Mouse (Mus musculus): ENCODE results near the gene Hapln3. TPM values are rescaled to one million over a fixed set of nuclear protein-coding genes. Genes with fewer than 3 reads are reported as not detected.
A peak's percentile ranks its signal among the peaks of the same experiment; 100 is the strongest.

Hapln3 gene
- total and polyA plus RNA-seq, 3 experiments: not detected

DNA sequence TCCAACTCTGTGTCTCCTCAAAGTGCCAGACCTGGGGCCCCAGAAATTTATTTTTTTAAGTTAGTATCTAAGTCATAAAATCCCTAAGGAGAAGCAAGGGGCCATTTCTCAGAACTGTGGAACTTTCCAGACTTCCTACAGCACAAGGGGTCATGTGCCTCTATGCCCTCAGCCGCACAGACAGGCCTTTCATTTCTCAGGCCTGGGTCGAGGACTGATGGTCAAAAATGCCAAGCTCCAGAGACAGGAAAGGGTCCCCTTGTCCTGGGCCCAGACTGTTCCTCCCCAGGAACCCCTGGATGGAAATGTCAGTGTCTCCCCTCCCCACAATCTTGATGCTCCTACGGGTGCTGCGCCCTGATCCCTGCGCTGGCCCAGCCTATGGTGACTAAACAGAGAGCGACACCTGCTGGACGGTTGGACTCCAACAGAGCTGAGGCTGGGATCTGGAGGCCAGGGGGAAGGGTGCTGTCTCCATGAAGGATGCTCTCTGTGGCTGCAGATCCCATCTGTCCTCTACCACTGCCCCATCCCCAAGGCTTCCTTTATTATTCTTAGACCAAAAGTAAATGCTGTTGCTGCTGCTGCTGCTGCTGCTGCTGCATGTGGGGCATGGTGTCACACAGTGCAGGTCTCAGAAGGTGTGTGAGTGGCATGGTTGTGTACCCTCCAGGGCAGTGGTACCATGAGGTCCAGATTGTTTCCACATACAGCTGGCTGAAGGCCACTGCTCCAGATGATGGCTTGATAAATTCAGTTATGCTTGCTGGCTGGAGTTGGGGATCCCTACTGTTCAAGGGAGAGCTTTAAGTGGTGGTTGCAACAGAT, 50.0 kb downstream of the Hapln3 start:
- Histone ChIP-seq H3K9me3 (replicated peaks; ENCODE audit: insufficient read depth, low read length) (no peaks in the 10 kb centered on the region), H3K27ac (ENCODE audit: control insufficient read depth, low read depth, low read length) (no peak overlapping the region), H3K36me3 (ENCODE audit: control insufficient read depth in 1 of 2, insufficient read depth in 2 of 2, low read length in 2 of 2) (no peaks in the 10 kb centered on the region), H3K4me3 (ENCODE audit: control insufficient read depth in 1 of 2, insufficient read depth in 1 of 2, low read depth in 2 of 2, low read length in 2 of 2) (no peak overlapping the region), H3K27me3 (ENCODE audit: control insufficient read depth in 1 of 2, insufficient read depth in 2 of 2, low read length in 2 of 2) (peaks cover 1 to 3% of the 10 kb centered on the region in 2 experiments; a peak in 3 of 4 replicates), H3K9ac (ENCODE audit: control insufficient read depth, low read depth, low read length, poor library complexity, severe bottlenecking) (no peak overlapping the region), H3K79me2 (ENCODE audit: control insufficient read depth, insufficient read depth, low read length, poor library complexity) (no peaks in the 10 kb centered on the region), H3K4me1 (ENCODE audit: control insufficient read depth in 1 of 2, insufficient read depth in 2 of 2, low read length in 2 of 2) (no peaks in the 10 kb centered on the region)
- DNase-seq (ENCODE audit: low read depth, low spot score): peak; percentile 51
- TF ChIP-seq EP300 (IDR thresholded peaks at IDR 0.05; ENCODE audit: low read depth in 1 of 2, low read length in 2 of 2) (no peak), ZNF384 (IDR thresholded peaks at IDR 0.05; ENCODE audit: low read depth, low read length) (no peak), KAT2A (conservative IDR thresholded peaks at IDR 0.05; ENCODE audit: low read depth, low read length) (no peak), NRF1 (IDR thresholded peaks at IDR 0.05; ENCODE audit: insufficient read depth, low read depth, low read length, poor library complexity, severe bottlenecking) (no peak), CHD2 (IDR thresholded peaks at IDR 0.05; ENCODE audit: low read length) (no peak), GATA1 (IDR thresholded peaks at IDR 0.05; ENCODE audit: low read depth, low read length) (no peak), SIN3A (IDR thresholded peaks at IDR 0.05; ENCODE audit: low read length) (no peak), USF2 (IDR thresholded peaks at IDR 0.05; ENCODE audit: borderline replicate concordance in 1 of 2, insufficient read depth in 1 of 2, low read depth in 1 of 2, low read length in 2 of 2) (no peak), SMC3 (IDR thresholded peaks at IDR 0.05; ENCODE audit: low read depth, low read length) (peak; percentile 86), RAD21 (IDR thresholded peaks at IDR 0.05; ENCODE audit: low read depth, low read length) (peak; percentile 76), ZMIZ1 (IDR thresholded peaks at IDR 0.05; ENCODE audit: low read depth, low read length) (no peak), POLR2AphosphoS5 (IDR thresholded peaks at IDR 0.05; ENCODE audit: borderline replicate concordance, low read depth, low read length) (no peak), TBP (IDR thresholded peaks at IDR 0.05; ENCODE audit: low read depth, low read length) (no peak), CHD1 (IDR thresholded peaks at IDR 0.05; ENCODE audit: low read depth, low read length) (no peak), MAX (IDR thresholded peaks at IDR 0.05; ENCODE audit: low read length) (no peak), CTCF (IDR thresholded peaks at IDR 0.05 in 2 of 3, conservative IDR thresholded peaks at IDR 0.05 in 1 of 3; ENCODE audit: control insufficient read depth in 1 of 3, insufficient read depth in 1 of 3, low read depth in 2 of 3, low read length in 3 of 3, poor library complexity in 1 of 3, severe bottlenecking in 1 of 3) (peak; percentile 59 to 90 (median 80)), TAL1 (IDR thresholded peaks at IDR 0.05; ENCODE audit: low read length) (no peak), ZC3H11A (IDR thresholded peaks at IDR 0.05; ENCODE audit: low read depth, low read length) (peak; percentile 64), ELF1 (IDR thresholded peaks at IDR 0.05; ENCODE audit: low read depth, low read length) (no peak)

- no peak overlapping the region for H3K4me3 ChIP-seq (ENCODE audit: control insufficient read depth in 1 of 2, insufficient read depth in 1 of 2, low read depth in 2 of 2, low read length in 2 of 2)
- H3K9ac ChIP-seq (ENCODE audit: control insufficient read depth, low read depth, low read length, poor library complexity, severe bottlenecking): no peak overlapping the region
- TF ChIP-seq BHLHE40 (IDR thresholded peaks at IDR 0.05; ENCODE audit: borderline replicate concordance, low read depth, low read length) (no peak), MYC (IDR thresholded peaks at IDR 0.05; ENCODE audit: low read depth, low read length) (no peak), ETS1 (IDR thresholded peaks at IDR 0.05; ENCODE audit: low read depth, low read length) (no peak), EP300 (IDR thresholded peaks at IDR 0.05; ENCODE audit: low read depth in 1 of 2, low read length in 2 of 2) (no peak)
- no peaks in the 10 kb centered on the region for H3K4me1 ChIP-seq (ENCODE audit: control insufficient read depth in 1 of 2, insufficient read depth in 2 of 2, low read length in 2 of 2)
- DNase-seq (ENCODE audit: low read depth, low spot score): no peak
- H3K36me3 ChIP-seq (ENCODE audit: control insufficient read depth in 1 of 2, insufficient read depth in 2 of 2, low read length in 2 of 2): no peaks in the 10 kb centered on the region
- no peak overlapping the region for H3K27ac ChIP-seq (ENCODE audit: control insufficient read depth, low read depth, low read length)
- H3K9me3 ChIP-seq (replicated peaks; ENCODE audit: insufficient read depth, low read length): no peaks in the 10 kb centered on the region
- H3K27me3 ChIP-seq (ENCODE audit: control insufficient read depth in 1 of 2, insufficient read depth in 2 of 2, low read length in 2 of 2): peaks cover 3% of the 10 kb centered on the region in 2 experiments
- H3K79me2 ChIP-seq (ENCODE audit: control insufficient read depth, insufficient read depth, low read length, poor library complexity): no peaks in the 10 kb centered on the region
Observed at GRCm38 (mm10) chr7:79079212-79079611, 51.6 kb downstream of the Hapln3 start.
